Mouse (Mus musculus): ENCODE measurements around the gene Qprt. TPM values are rescaled to one million over a fixed set of nuclear protein-coding genes. Genes with fewer than 3 reads are reported as not detected.
A peak's percentile ranks its signal among the peaks of the same experiment; 100 is the strongest.

Gene Qprt
- polyA plus RNA-seq, 1 experiment from 2014 or later, result 10.3 TPM

- Histone ChIP-seq H3K27ac (replicated peaks) (no peak overlapping the region), H3K4me3 (no peak overlapping the region), H3K9me3 (replicated peaks) (no peaks in the 10 kb centered on the region), H3K4me1 (peaks cover 17% of the 10 kb centered on the region), H3K36me3 (no peaks in the 10 kb centered on the region), H3K27me3 (ENCODE audit: low read depth, poor library complexity, severe bottlenecking) (no peaks in the 10 kb centered on the region)
- no peak for DNase-seq (ENCODE audit: low spot score)
- 54% methylated on average over 2 of the region's 2 CpGs for WGBS
Measured at GRCm38 (mm10) chr7:127142214-127142613, 20.2 kb upstream of the Qprt start.

GRCm38 (mm10) chr7:127140623-127141404 lies 18.8 kb upstream of the Qprt start:
- H3K36me3 ChIP-seq, result no peaks in the 10 kb centered on the region
- H3K4me3 ChIP-seq, result no peak overlapping the region
- peaks cover 5% of the 10 kb centered on the region for H3K4me1 ChIP-seq
- 69% methylated on average over 7 of the region's 7 CpGs for WGBS
- H3K27ac ChIP-seq (replicated peaks), result no peak overlapping the region
- no peak for DNase-seq (ENCODE audit: low spot score)
- H3K9me3 ChIP-seq (replicated peaks), result no peaks in the 10 kb centered on the region
- no peaks in the 10 kb centered on the region for H3K27me3 ChIP-seq (ENCODE audit: low read depth, poor library complexity, severe bottlenecking)

- no peaks in the 10 kb centered on the region for H3K36me3 ChIP-seq
- no peak overlapping the region for H3K27ac ChIP-seq (replicated peaks)
- no peak overlapping the region for H3K4me3 ChIP-seq
- no peaks in the 10 kb centered on the region for H3K27me3 ChIP-seq (ENCODE audit: low read depth, poor library complexity, severe bottlenecking)
- H3K9me3 ChIP-seq (replicated peaks), result no peaks in the 10 kb centered on the region
- H3K4me1 ChIP-seq, result no peaks in the 10 kb centered on the region
- DNase-seq (ENCODE audit: low spot score), result no peak
- WGBS, result 60% methylated on average over 5 of the region's 5 CpGs
Measured at GRCm38 (mm10) chr7:127139562-127139961, 17.5 kb upstream of the Qprt start.

- H3K27ac ChIP-seq (replicated peaks), result no peak overlapping the region
- no peak for DNase-seq (ENCODE audit: low spot score)
- H3K9me3 ChIP-seq (replicated peaks), result no peaks in the 10 kb centered on the region
- no peaks in the 10 kb centered on the region for H3K4me1 ChIP-seq
- no peaks in the 10 kb centered on the region for H3K36me3 ChIP-seq
- 93% methylated on average over 7 of the region's 7 CpGs for WGBS
- no peak overlapping the region for H3K4me3 ChIP-seq
- no peaks in the 10 kb centered on the region for H3K27me3 ChIP-seq (ENCODE audit: low read depth, poor library complexity, severe bottlenecking)
Measured at GRCm38 (mm10) chr7:127139100-127139499, 17.1 kb upstream of the Qprt start.

- DNase-seq (ENCODE audit: low spot score), result no peak
- Histone ChIP-seq H3K27ac (replicated peaks) (no peak within 1 kb of the TSS), H3K4me3 (no peak within 1 kb of the TSS), H3K27me3 (ENCODE audit: low read depth, poor library complexity, severe bottlenecking) (no peaks in the 10 kb centered on the region), H3K36me3 (no peaks in the 10 kb centered on the region), H3K4me1 (peaks cover 11% of the 10 kb centered on the region), H3K9me3 (replicated peaks) (no peaks in the 10 kb centered on the region)
- WGBS, result 73% methylated on average over 9 of the region's 9 CpGs
Measured at GRCm38 (mm10) chr7:127137262-127138017, 15.4 kb upstream of the Qprt start, which contains the start of gene Spn. Spn (minus strand) TSS chr7:127137823.

- no peak for DNase-seq (ENCODE audit: low spot score)
- WGBS, result 85% methylated on average over 22 of the region's 22 CpGs
- no peaks in the 10 kb centered on the region for H3K36me3 ChIP-seq
- H3K4me1 ChIP-seq, result peaks cover 11% of the 10 kb centered on the region
- no peaks in the 10 kb centered on the region for H3K9me3 ChIP-seq (replicated peaks)
- H3K27ac ChIP-seq (replicated peaks), result no peak overlapping the region
- H3K4me3 ChIP-seq, result no peak overlapping the region
- H3K27me3 ChIP-seq (ENCODE audit: low read depth, poor library complexity, severe bottlenecking), result no peaks in the 10 kb centered on the region
Measured at GRCm38 (mm10) chr7:127136181-127137071, 14.4 kb upstream of the Qprt start.

GRCm38 (mm10) chr7:127134821-127135447 lies 12.9 kb upstream of the Qprt start:
- DNase-seq (ENCODE audit: low spot score), result no peak
- Histone ChIP-seq H3K9me3 (replicated peaks) (no peaks in the 10 kb centered on the region), H3K36me3 (no peaks in the 10 kb centered on the region), H3K4me3 (no peak overlapping the region), H3K27ac (replicated peaks) (peak overlapping the region; percentile 28), H3K4me1 (peaks cover 13% of the 10 kb centered on the region), H3K27me3 (ENCODE audit: low read depth, poor library complexity, severe bottlenecking) (no peaks in the 10 kb centered on the region)
- 87% methylated on average over 11 of the region's 11 CpGs for WGBS

- no peaks in the 10 kb centered on the region for H3K9me3 ChIP-seq (replicated peaks)
- no peaks in the 10 kb centered on the region for H3K27me3 ChIP-seq (ENCODE audit: low read depth, poor library complexity, severe bottlenecking)
- 57% methylated on average over 5 of the region's 5 CpGs for WGBS
- peaks cover 15% of the 10 kb centered on the region for H3K4me1 ChIP-seq
- no peak for DNase-seq (ENCODE audit: low spot score)
- H3K36me3 ChIP-seq, result no peaks in the 10 kb centered on the region
- no peak overlapping the region for H3K4me3 ChIP-seq
- H3K27ac ChIP-seq (replicated peaks), result no peak overlapping the region
Measured at GRCm38 (mm10) chr7:127133125-127133524, 11.1 kb upstream of the Qprt start.

- no peak overlapping the region for H3K27ac ChIP-seq (replicated peaks)
- WGBS, result 24% methylated on average over 4 of the region's 4 CpGs
- H3K4me3 ChIP-seq, result no peak overlapping the region
- H3K27me3 ChIP-seq (ENCODE audit: low read depth, poor library complexity, severe bottlenecking), result no peaks in the 10 kb centered on the region
- H3K9me3 ChIP-seq (replicated peaks), result peaks cover 1% of the 10 kb centered on the region; the same call in 1 of the 2 replicates
- DNase-seq (ENCODE audit: low spot score), result no peak
- H3K36me3 ChIP-seq, result no peaks in the 10 kb centered on the region
- H3K4me1 ChIP-seq, result peaks cover 15% of the 10 kb centered on the region
Measured at GRCm38 (mm10) chr7:127129638-127130037, 7.6 kb upstream of the Qprt start.

- Histone ChIP-seq H3K36me3 (no peaks in the 10 kb centered on the region), H3K27me3 (ENCODE audit: low read depth, poor library complexity, severe bottlenecking) (peaks cover 41% of the 10 kb centered on the region), H3K9me3 (replicated peaks) (peaks cover 8% of the 10 kb centered on the region; the same call in 1 of the 2 replicates), H3K27ac (replicated peaks) (peak overlapping the region; percentile 80), H3K4me1 (peaks cover 39% of the 10 kb centered on the region), H3K4me3 (peak overlapping the region; percentile 47)
- 5% methylated on average over 21 of the region's 21 CpGs for WGBS
- DNase-seq (ENCODE audit: low spot score), result peak; percentile 64
Measured at GRCm38 (mm10) chr7:127121061-127121910, 740 bp downstream of the Qprt start.

- peaks cover 39% of the 10 kb centered on the region for H3K4me1 ChIP-seq
- no peaks in the 10 kb centered on the region for H3K9me3 ChIP-seq (replicated peaks)
- DNase-seq (ENCODE audit: low spot score), result no peak
- H3K27me3 ChIP-seq (ENCODE audit: low read depth, poor library complexity, severe bottlenecking), result peaks cover 41% of the 10 kb centered on the region
- 0 out of 2 replicates have a peak overlapping the region, but pooled peaks have one; percentile 28 for H3K27ac ChIP-seq (replicated peaks)
- WGBS, result 47% methylated on average over 14 of the region's 14 CpGs
- H3K36me3 ChIP-seq, result no peaks in the 10 kb centered on the region
- no peak overlapping the region for H3K4me3 ChIP-seq
Measured at GRCm38 (mm10) chr7:127118671-127119445, 3.2 kb downstream of the Qprt start.
